Mouse (Mus musculus): ENCODE data around the gene Spag6.

DNA sequence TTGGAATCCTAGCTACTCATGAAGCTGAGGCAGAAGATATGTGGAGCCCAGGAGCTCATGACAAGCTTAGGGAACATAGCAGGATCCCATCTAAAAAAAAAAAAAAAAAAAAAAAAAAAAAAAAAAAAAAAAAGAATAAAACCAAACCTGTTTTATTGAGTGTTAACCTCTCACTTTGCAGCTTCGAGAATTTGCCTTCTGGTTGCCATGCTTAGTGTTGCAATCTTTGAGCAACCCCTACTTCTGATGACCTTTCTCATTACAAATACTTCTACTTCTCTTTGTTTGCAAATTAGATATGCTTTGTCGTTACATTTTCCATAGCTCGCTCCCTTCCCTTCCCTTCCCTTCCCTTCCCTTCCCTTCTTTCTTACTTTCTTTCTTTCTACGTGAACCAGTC lies 45.3 kb upstream of the Spag6 start:
- TF ChIP-seq ZNF384 (IDR thresholded peaks at IDR 0.05; ENCODE audit: low read depth, low read length) = 0 out of 2 replicates have a peak, but pooled peaks have one; percentile 55
- no peak for TF ChIP-seq ZC3H11A (IDR thresholded peaks at IDR 0.05; ENCODE audit: borderline replicate concordance, low read depth, low read length)
- no peak for TF ChIP-seq CHD2 (IDR thresholded peaks at IDR 0.05; ENCODE audit: low read depth, low read length)
